Mouse (Mus musculus) C2C12 (cell line): Measurements from ENCODE around the gene Gm17651.

Experiments used
- CTCF ChIP-seq: IDR thresholded peaks from one replicate; pipeline ENCODE4 v1.5.1; 2011; ENCODE audit not compliant: control insufficient read depth, insufficient read depth, insufficient read length
- FOSL1 ChIP-seq: IDR thresholded peaks from one replicate; pipeline ENCODE4 v1.8.0; 2011; ENCODE audit warnings: mild to moderate bottlenecking, low read length; ENCODE audit not compliant: poor library complexity, insufficient read depth, severe bottlenecking
- MAX ChIP-seq: IDR thresholded peaks from one replicate; pipeline ENCODE4 v1.6.1; 2011; ENCODE audit warnings: mild to moderate bottlenecking, control low read depth
- MYOD1 ChIP-seq: IDR thresholded peaks from one replicate; pipeline ENCODE4 v1.6.1; 2011; ENCODE audit warnings: low read depth; ENCODE audit not compliant: control insufficient read depth, insufficient read length
- MYOG ChIP-seq: IDR thresholded peaks from one replicate; pipeline ENCODE4 v1.6.1; 2011; ENCODE audit not compliant: control insufficient read depth, insufficient read length; ENCODE audit errors: extremely low read depth
- USF1 ChIP-seq: IDR thresholded peaks from one replicate; pipeline ENCODE4 v1.6.1; 2011; ENCODE audit warnings: low read depth, mild to moderate bottlenecking, control low read depth, moderate library complexity

- TF ChIP-seq FOSL1 (no peak), USF1 (no peak), CTCF (no peak), MYOG (no peak), MYOD1 (no peak), MAX (no peak)
These were observed 7.0 kb upstream of the Gm17651 start for GRCm38 (mm10) chr3:97681321-97682158.
